ENCODE assay signal across 8 mouse cellular contexts in the genomic region with DNA sequence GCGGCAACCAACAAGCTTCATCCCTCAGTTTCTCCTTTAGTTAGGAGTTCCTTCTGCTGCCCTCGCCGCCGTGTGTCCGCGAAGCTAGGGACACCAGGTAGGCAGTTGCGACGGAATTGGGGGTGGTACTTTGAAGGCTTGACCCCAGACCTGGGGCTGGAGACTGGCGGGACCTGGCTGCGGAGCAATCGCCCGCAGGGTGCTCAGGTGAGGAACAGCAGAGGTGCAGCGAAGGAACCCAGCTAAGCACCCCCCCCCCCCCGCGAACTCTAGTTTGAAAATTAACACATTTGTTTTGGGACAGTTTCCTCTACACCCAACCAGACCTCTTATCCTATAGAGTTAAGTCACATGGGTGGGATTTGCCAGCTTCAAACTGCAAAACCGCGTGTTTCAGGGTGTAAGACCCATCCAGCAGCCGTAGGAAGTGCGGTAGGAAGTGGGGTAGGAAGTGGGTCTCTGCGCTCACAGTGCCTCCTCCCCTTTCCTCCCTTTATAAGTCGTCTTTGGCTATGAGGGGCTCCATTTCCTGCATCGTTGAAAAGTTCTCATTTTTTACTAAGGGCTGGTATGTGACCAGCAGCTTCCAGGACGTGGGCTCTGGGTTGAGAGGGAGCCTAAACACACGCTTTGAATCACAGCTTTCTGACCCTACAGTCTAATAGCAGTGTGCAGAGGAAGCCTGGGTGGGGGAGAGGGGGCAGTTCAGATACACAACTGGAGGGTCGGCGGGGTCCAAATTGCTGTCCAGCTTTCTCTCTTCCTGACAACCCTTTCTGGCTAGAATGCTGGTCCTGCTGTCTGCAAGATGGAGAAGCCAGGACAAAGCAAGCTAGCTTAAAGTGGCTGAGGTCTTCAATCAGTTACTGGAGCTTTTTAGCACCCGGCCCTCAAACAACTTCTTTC. TPM values are rescaled to one million over a fixed set of nuclear protein-coding genes. Genes with fewer than 3 reads are reported as not detected.
DNase-seq lines count a peak whose midpoint lies in the region; ATAC-seq and TF ChIP-seq lines count a peak whose summit lies in the region.

No protein-coding gene starts in this region.

- ATAC-seq in Patski: peak; percentile 1
- peak; percentile 51 for ATAC-seq in forebrain, postnatal 0 days
- no peak for ATAC-seq in cerebellum, adult (ENCODE audit: insufficient number of reproducible peaks, low FRiP score, low TSS enrichment)

- in situ Hi-C loops in Patski (cut with MboI; ENCODE audit: low pct_unique_long_range_greater_than_20kb): no loop called here

- H3K4me2 ChIP-seq in forebrain, postnatal 0 days (ENCODE audit: low read depth): peak overlapping the region; percentile 100

- 6% methylated on average over 27 of the region's 27 CpGs for WGBS in forebrain, postnatal 0 days

- no peaks in the 10 kb centered on the region for H3K4me1 ChIP-seq in forebrain, postnatal 0 days (ENCODE audit: insufficient read depth)

- TF ChIP-seq CTCF in Patski (IDR thresholded peaks at IDR 0.05): no peak
- no peak for TF ChIP-seq CTCF in forebrain, postnatal 0 days (IDR thresholded peaks at IDR 0.05; ENCODE audit: low read depth)

- CTCF ChIA-PET in Patski (lab: Charles Lee): interaction anchor here (0.6 to 1.6 kb wide), 7 partner anchors 26 to 912 kb away, joined by 3 to 5 read pairs (median 3); no protein-coding TSS in a partner anchor

- no peaks in the 10 kb centered on the region for H3K27me3 ChIP-seq in Patski
- H3K27me3 ChIP-seq in forebrain, postnatal 0 days (ENCODE audit: insufficient read depth, low read length): peaks cover 3% of the 10 kb centered on the region; the same call in 1 of the 2 replicates

- no peaks in the 10 kb centered on the region for H3K9me3 ChIP-seq in forebrain, postnatal 0 days (ENCODE audit: low read length)

- H3K36me3 ChIP-seq in forebrain, postnatal 0 days (ENCODE audit: insufficient read depth): no peaks in the 10 kb centered on the region

- peak overlapping the region; percentile 67 for H3K4me3 ChIP-seq in forebrain, postnatal 0 days (ENCODE audit: low read depth, low read length)

- peak overlapping the region; percentile 54 for H3K9ac ChIP-seq in forebrain, postnatal 0 days

- H3K27ac ChIP-seq in forebrain, postnatal 0 days (ENCODE audit: low read depth, low read length): no peak overlapping the region

- POLR2A ChIA-PET in Patski (lab: Charles Lee): interaction anchor here (0.6 to 2.4 kb wide), 13 partner anchors 16 to 263 kb away, joined by 3 to 10 read pairs (median 4); no protein-coding TSS in a partner anchor

- DNase-seq in adrenal gland, adult 2 months: peak; percentile 4
- DNase-seq in adrenal gland, postnatal 25 days: no peak
- DNase-seq in Patski (ENCODE audit: low read depth, low spot score): no peak
- DNase-seq in forebrain, postnatal 0 days: peak; percentile 10
- peak; percentile 8 to 45 for DNase-seq in kidney, postnatal 25 days
- DNase-seq in naive thymus-derived CD4-positive, alpha-beta T cell, adult 2 months (ENCODE audit: low read depth): peak; percentile 70
- DNase-seq in ovary, postnatal 36 days (ENCODE audit: low spot score): no peak

RNA-seq across cellular contexts. Expression of gene Sytl2, which starts 0.8 kb away (rescaled TPM):
- 1 to 10 TPM; 6.2 to 8.8 TPM for total RNA-seq in adrenal gland, adult 2 months (2021)
- polyA plus RNA-seq in adrenal gland, adult 2 months (2012; rRNA removed): 0.77 and 1.8 TPM in 2 replicates
- total RNA-seq in adrenal gland, postnatal 25 days (2021): 4.2 and 4.5 TPM in 2 replicates
- 214 TPM for polyA plus RNA-seq in Patski (2021)
- 6.4 and 6.5 TPM in 2 replicates for total RNA-seq in forebrain, postnatal 0 days (2014; rRNA removed)
- 4.9 and 5.2 TPM in 2 replicates for polyA plus RNA-seq in forebrain, postnatal 0 days (2015; fragmentation: Nextera tagmentation; extraction: Ambion mirVana)

RNA-seq across cellular contexts. Expression of gene Ccdc83, which starts 37.3 kb away (rescaled TPM):
- total RNA-seq in adrenal gland, adult 2 months (2021): not detected
- polyA plus RNA-seq in adrenal gland, adult 2 months (2012; rRNA removed): not detected in 2 replicates
- not detected in 2 replicates for total RNA-seq in adrenal gland, postnatal 25 days (2021)
- not detected for polyA plus RNA-seq in Patski (2021)
- not detected in 2 replicates for total RNA-seq in forebrain, postnatal 0 days (2014; rRNA removed)
- not detected in 2 replicates for polyA plus RNA-seq in forebrain, postnatal 0 days (2015; fragmentation: Nextera tagmentation; extraction: Ambion mirVana)

Comparison
In these comparisons a context has a peak if more than half of its experiments do, and no peak if none do; other contexts are left out.
1. DNase-seq: peak in adrenal gland, adult 2 months (single experiment), forebrain, postnatal 0 days (single experiment), kidney, postnatal 25 days (2 of 2) and naive thymus-derived CD4-positive, alpha-beta T cell, adult 2 months (single experiment); none in adrenal gland, postnatal 25 days (single experiment), Patski (single experiment) and ovary, postnatal 36 days (single experiment).